Mouse (Mus musculus): ENCODE results near the gene Cyp4f39. TPM values are rescaled to one million over a fixed set of nuclear protein-coding genes. Genes with fewer than 3 reads are reported as not detected.

The Cyp4f39 gene
- total and polyA plus RNA-seq, 3 experiments = 0.64 to 0.70 (median 0.64) TPM

GRCm38 (mm10) chr17:32503111-32503510 lies 50.6 kb downstream of the Cyp4f39 start:
- dilution Hi-C loops (cut with MboI; ENCODE audit: extremely low pct_ligation_motif_present, extremely low pct_unique_long_range_greater_than_20kb, low sequenced_read_pairs) (no loop called here), in situ Hi-C loops (cut with MboI; ENCODE audit: low pct_ligation_motif_present, low pct_unique_long_range_greater_than_20kb, low sequenced_read_pairs) (no loop called here)
- Histone ChIP-seq H3K27ac (ENCODE audit: insufficient read depth, low read depth) (no peak overlapping the region), H3K4me3 (replicated peaks in 1 of 3; ENCODE audit: low read depth in 2 of 3, low read length in 2 of 3, poor library complexity in 1 of 3) (no peak overlapping the region), H3K4me1 (ENCODE audit: control insufficient read depth in 1 of 2, insufficient read depth in 2 of 2) (peaks cover 12 to 24% of the 10 kb centered on the region in 2 experiments), H3K9me3 (replicated peaks; ENCODE audit: low read length) (no peaks in the 10 kb centered on the region), H3K36me3 (replicated peaks in 1 of 2; ENCODE audit: control insufficient read depth in 1 of 2, insufficient read depth in 1 of 2, low read length in 1 of 2) (peaks cover 0 to 3% of the 10 kb centered on the region in 2 experiments), H3K27me3 (replicated peaks) (no peaks in the 10 kb centered on the region), H3K4me2 (ENCODE audit: insufficient read depth, low read depth, poor library complexity, severe bottlenecking) (no peak overlapping the region), H3K9ac (ENCODE audit: insufficient read depth, low read depth) (no peak overlapping the region), H3K79me2 (replicated peaks; ENCODE audit: control insufficient read depth, extremely low read depth, insufficient read depth, poor library complexity, severe bottlenecking) (no peaks in the 10 kb centered on the region)
- TF ChIP-seq CHD2 (IDR thresholded peaks at IDR 0.05; ENCODE audit: low read length) (no peak), ETS1 (conservative IDR thresholded peaks at IDR 0.05; ENCODE audit: low read depth, low read length) (no peak), HCFC1 (IDR thresholded peaks at IDR 0.05; ENCODE audit: low read depth, low read length) (no peak), EP300 (IDR thresholded peaks at IDR 0.05; ENCODE audit: low read length) (no peak), PAX5 (IDR thresholded peaks at IDR 0.05; ENCODE audit: low read length) (no peak), GABPA (IDR thresholded peaks at IDR 0.05; ENCODE audit: insufficient replicate concordance, low read depth, low read length) (no peak), POLR2AphosphoS2 (IDR thresholded peaks at IDR 0.05; ENCODE audit: low read depth, low read length) (no peak), BHLHE40 (IDR thresholded peaks at IDR 0.05; ENCODE audit: low read depth, low read length) (no peak), CTCF (conservative IDR thresholded peaks at IDR 0.05 in 1 of 2, IDR thresholded peaks at IDR 0.05 in 1 of 2; ENCODE audit: low read depth in 2 of 2, low read length in 2 of 2) (no peak), ZKSCAN1 (IDR thresholded peaks at IDR 0.05; ENCODE audit: borderline replicate concordance, low read depth, low read length) (no peak), SIN3A (IDR thresholded peaks at IDR 0.05; ENCODE audit: low read length) (no peak), NELFE (IDR thresholded peaks at IDR 0.05; ENCODE audit: low read depth, low read length) (no peak), RAD21 (IDR thresholded peaks at IDR 0.05; ENCODE audit: low read depth, low read length) (no peak), MAZ (IDR thresholded peaks at IDR 0.05; ENCODE audit: low read depth, low read length) (no peak), RCOR1 (conservative IDR thresholded peaks at IDR 0.05; ENCODE audit: low read depth, low read length) (no peak), USF1 (IDR thresholded peaks at IDR 0.05; ENCODE audit: low read depth, low read length) (no peak)
- no peak for DNase-seq (ENCODE audit: extremely low read depth)

- H3K27ac ChIP-seq (ENCODE audit: insufficient read depth, low read depth) = peak within 1 kb of the TSS; percentile 28; the same call in 1 of the 2 replicates
- H3K79me2 ChIP-seq (replicated peaks; ENCODE audit: control insufficient read depth, extremely low read depth, insufficient read depth, poor library complexity, severe bottlenecking) = no peaks in the 10 kb centered on the region
- peaks cover 0 to 26% of the 10 kb centered on the region in 2 experiments for H3K36me3 ChIP-seq (replicated peaks in 1 of 2; ENCODE audit: control insufficient read depth in 1 of 2, insufficient read depth in 1 of 2, low read length in 1 of 2)
- H3K4me2 ChIP-seq (ENCODE audit: insufficient read depth, low read depth, poor library complexity, severe bottlenecking) = peak within 1 kb of the TSS; percentile 98
- no peaks in the 10 kb centered on the region for H3K27me3 ChIP-seq (replicated peaks)
- peak within 1 kb of the TSS; percentile 95 for H3K9ac ChIP-seq (ENCODE audit: insufficient read depth, low read depth)
- dilution Hi-C loops (cut with MboI; ENCODE audit: extremely low pct_ligation_motif_present, extremely low pct_unique_long_range_greater_than_20kb, low sequenced_read_pairs) = no loop called here
- peaks cover 15 to 27% of the 10 kb centered on the region in 2 experiments for H3K4me1 ChIP-seq (ENCODE audit: control insufficient read depth in 1 of 2, insufficient read depth in 2 of 2)
- in situ Hi-C loops (cut with MboI; ENCODE audit: low pct_ligation_motif_present, low pct_unique_long_range_greater_than_20kb, low sequenced_read_pairs) = no loop called here
- DNase-seq (ENCODE audit: extremely low read depth) = peak; percentile 45
- TF ChIP-seq POLR2A (IDR thresholded peaks at IDR 0.05; ENCODE audit: low read depth, low read length) = peak; percentile 43
- TF ChIP-seq MAX (IDR thresholded peaks at IDR 0.05; ENCODE audit: low read length) = no peak
- TF ChIP-seq BHLHE40 (IDR thresholded peaks at IDR 0.05; ENCODE audit: low read depth, low read length) = no peak
- no peak for TF ChIP-seq IRF4 (IDR thresholded peaks at IDR 0.05; ENCODE audit: low read depth, low read length)
- TF ChIP-seq USF1 (IDR thresholded peaks at IDR 0.05; ENCODE audit: low read depth, low read length) = peak; percentile 59
- TF ChIP-seq MYC (IDR thresholded peaks at IDR 0.05; ENCODE audit: low read depth, low read length) = no peak
- peak; percentile 9; the same call in 1 of the 2 replicates for TF ChIP-seq MXI1 (IDR thresholded peaks at IDR 0.05; ENCODE audit: low read depth, low read length)
- no peak for TF ChIP-seq ETS1 (conservative IDR thresholded peaks at IDR 0.05; ENCODE audit: low read depth, low read length)
- TF ChIP-seq SIN3A (IDR thresholded peaks at IDR 0.05; ENCODE audit: low read length) = 0 out of 2 replicates have a peak, but pooled peaks have one; percentile 5
- peak; percentile 36; the same call in 1 of the 2 replicates for TF ChIP-seq EP300 (IDR thresholded peaks at IDR 0.05; ENCODE audit: low read length)
- TF ChIP-seq ZNF384 (IDR thresholded peaks at IDR 0.05; ENCODE audit: low read depth, low read length) = 0 out of 2 replicates have a peak, but pooled peaks have one; percentile 0
- peak within 1 kb of the TSS; percentile 61 to 70 (median 66) for H3K4me3 ChIP-seq (replicated peaks in 1 of 3; ENCODE audit: low read depth in 2 of 3, low read length in 2 of 3, poor library complexity in 1 of 3)
- H3K9me3 ChIP-seq (replicated peaks; ENCODE audit: low read length) = no peaks in the 10 kb centered on the region
These were observed 53.6 kb downstream of the Cyp4f39 start, which contains the start of gene Cyp4f17 for GRCm38 (mm10) chr17:32505851-32506728. TSS of gene Cyp4f17 (plus strand) at chr17:32506050.
